8 mouse cellular contexts compared by ENCODE assay signal in the genomic region with DNA sequence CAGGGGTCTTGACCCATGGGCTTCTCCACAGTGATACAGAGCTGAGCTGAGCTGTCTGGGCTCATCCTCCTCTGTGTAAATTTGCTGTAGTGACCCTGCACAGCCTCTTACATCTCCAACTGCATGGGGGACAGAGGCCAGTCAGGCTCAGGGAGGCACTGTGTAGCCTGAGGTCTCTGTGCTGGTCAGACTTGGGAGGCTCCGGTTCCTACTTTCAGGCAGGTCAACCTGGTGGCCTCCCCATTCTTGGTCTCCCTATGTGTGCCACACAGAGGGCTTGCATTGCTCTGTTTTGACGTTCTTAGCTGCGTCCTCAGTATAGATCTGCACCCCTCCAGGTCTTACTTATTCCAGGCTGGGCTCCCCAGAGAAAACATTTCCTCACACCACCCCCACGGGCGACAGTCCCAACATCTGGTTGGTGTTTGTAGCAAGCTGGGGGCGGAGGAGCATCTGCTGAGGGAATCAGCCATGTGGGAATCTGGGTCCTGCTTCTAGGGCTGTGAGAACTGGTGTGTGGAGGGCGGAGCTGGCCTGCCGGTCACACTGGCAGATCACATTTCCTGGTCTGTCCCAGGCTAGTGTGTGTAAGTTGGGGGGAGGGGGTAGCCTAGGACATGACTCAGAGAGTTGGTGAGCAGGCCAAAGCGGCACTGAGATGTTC. TPM values are rescaled to one million over a fixed set of nuclear protein-coding genes. Genes with fewer than 3 reads are reported as not detected.
DNase-seq lines count a peak whose midpoint lies in the region; ATAC-seq lines count a peak whose summit lies in the region.

No protein-coding gene starts in this region.

- H3K9ac ChIP-seq in heart, embryonic 14.5 days (ENCODE audit: low read length) = no peak overlapping the region

- peaks cover 47% of the 10 kb centered on the region for H3K4me1 ChIP-seq in embryonic facial prominence, embryonic 10.5 days
- peaks cover 3 to 16% of the 10 kb centered on the region in 2 experiments; a peak in 3 of 4 replicates for H3K4me1 ChIP-seq in heart, embryonic 14.5 days (ENCODE audit: control insufficient read depth in 2 of 2, insufficient read depth in 2 of 2, low read length in 2 of 2)

- peak; percentile 43 for DNase-seq in adrenal gland, adult 2 months
- no peak for DNase-seq in adrenal gland, postnatal 4 days (ENCODE audit: low spot score in 2 of 2)
- DNase-seq in embryonic facial prominence, embryonic 10.5 days (ENCODE audit: low spot score) = peak; percentile 85
- DNase-seq in kidney, postnatal 25 days = peak; percentile 68 to 84
- peak; percentile 75 to 91 for DNase-seq in lung, postnatal 4 days
- DNase-seq in natural killer cell, adult 2 months (ENCODE audit: low spot score in 2 of 2) = no peak
- no peak for DNase-seq in cerebellum, adult 8-10 months

- peak; percentile 66 for ATAC-seq in heart, embryonic 14.5 days (ENCODE audit: insufficient number of reproducible peaks, insufficient read depth, low FRiP score, low read depth)

- H3K9me3 ChIP-seq in embryonic facial prominence, embryonic 10.5 days = no peaks in the 10 kb centered on the region
- no peaks in the 10 kb centered on the region for H3K9me3 ChIP-seq in heart, embryonic 14.5 days (ENCODE audit: control insufficient read depth, low read length)

- H3K27ac ChIP-seq in embryonic facial prominence, embryonic 10.5 days (replicated peaks) = peak overlapping the region; percentile 84
- H3K27ac ChIP-seq in heart, embryonic 14.5 days (replicated peaks in 1 of 2; ENCODE audit: control insufficient read depth in 1 of 2, insufficient read depth in 1 of 2, low read depth in 2 of 2, low read length in 2 of 2) = peak overlapping the region; percentile 35 to 76; a peak in 3 of 4 replicates

- H3K4me3 ChIP-seq in embryonic facial prominence, embryonic 10.5 days = peak overlapping the region; percentile 11; the same call in 1 of the 2 replicates
- no peak overlapping the region for H3K4me3 ChIP-seq in heart, embryonic 14.5 days (ENCODE audit: control insufficient read depth in 1 of 2, insufficient read depth in 1 of 2, low read depth in 1 of 2, low read length in 2 of 2)

- H3K36me3 ChIP-seq in embryonic facial prominence, embryonic 10.5 days (replicated peaks) = no peaks in the 10 kb centered on the region
- H3K36me3 ChIP-seq in heart, embryonic 14.5 days (ENCODE audit: control insufficient read depth, insufficient read depth, low read length) = no peaks in the 10 kb centered on the region

- H3K4me2 ChIP-seq in heart, embryonic 14.5 days (ENCODE audit: low read length) = 0 out of 2 replicates have a peak overlapping the region, but pooled peaks have one; percentile 13

- H3K27me3 ChIP-seq in embryonic facial prominence, embryonic 10.5 days (replicated peaks; ENCODE audit: low read depth, poor library complexity, severe bottlenecking) = no peaks in the 10 kb centered on the region
- H3K27me3 ChIP-seq in heart, embryonic 14.5 days (ENCODE audit: control insufficient read depth, insufficient read depth, low read length) = no peaks in the 10 kb centered on the region

- WGBS in embryonic facial prominence, embryonic 10.5 days = 20% methylated on average over 9 of the region's 9 CpGs
- 29% methylated on average over 9 of the region's 9 CpGs for WGBS in heart, embryonic 14.5 days

RNA-seq across cellular contexts. Expression of a gene that starts 9.0 kb away (rescaled TPM):
- 10 to 100 TPM; 17.6 to 21.1 TPM for total RNA-seq in adrenal gland, adult 2 months (2021)
- 37.1 and 49.2 TPM in 2 replicates for polyA plus RNA-seq in adrenal gland, adult 2 months (2012; rRNA removed)
- total RNA-seq in adrenal gland, postnatal 4 days (2021) = 10 to 100 TPM; 35.1 to 48.7 TPM
- 17.1 and 20.3 TPM in 2 replicates for polyA plus RNA-seq in embryonic facial prominence, embryonic 10.5 days (2016; fragmentation: Nextera tagmentation; extraction: Ambion mirVana)
- polyA plus RNA-seq in heart, embryonic 14.5 days (2014; fragmentation: Nextera tagmentation; extraction: Ambion mirVana) = 21.2 and 21.6 TPM in 2 replicates

RNA-seq across cellular contexts. Expression of a gene that starts 54.3 kb away (rescaled TPM):
- 100 to 1,000 TPM in 1 of 2 experiments, 10 to 100 TPM in 1; 71.2 to 146 TPM for total RNA-seq in adrenal gland, adult 2 months (2021)
- 355 and 444 TPM in 2 replicates for polyA plus RNA-seq in adrenal gland, adult 2 months (2012; rRNA removed)
- total RNA-seq in adrenal gland, postnatal 4 days (2021) = 100 to 1,000 TPM; 265 to 295 TPM
- 93.2 and 96.6 TPM in 2 replicates for polyA plus RNA-seq in embryonic facial prominence, embryonic 10.5 days (2016; fragmentation: Nextera tagmentation; extraction: Ambion mirVana)
- polyA plus RNA-seq in heart, embryonic 14.5 days (2014; fragmentation: Nextera tagmentation; extraction: Ambion mirVana) = 161 and 177 TPM in 2 replicates

Comparison
In these comparisons a context has a peak if more than half of its experiments do, and no peak if none do; other contexts are left out.
1. DNase-seq: peak in adrenal gland, adult 2 months (single experiment), embryonic facial prominence, embryonic 10.5 days (single experiment), kidney, postnatal 25 days (2 of 2) and lung, postnatal 4 days (2 of 2); none in adrenal gland, postnatal 4 days (0 of 2), natural killer cell, adult 2 months (0 of 2) and cerebellum, adult 8-10 months (single experiment).